Mouse (Mus musculus) cerebellum, adult 2 months (tissue): ENCODE measurements around the gene Map1b. TPM values are rescaled to one million over a fixed set of nuclear protein-coding genes. Genes with fewer than 3 reads are reported as not detected.

Experiments used
- DNase-seq, 2 experiments: peaks; one replicate each; pipeline ENCODE4 v3.0.0; 2021
- H3K27ac ChIP-seq: fragments of 200-500 bp; 2 replicates; pipeline ENCODE4 v1.5.1; 2012; ENCODE audit warnings: low read length, control low read depth, inconsistent platforms; ENCODE audit not compliant: insufficient read depth
- H3K27me3 ChIP-seq: fragments of 200-500 bp; 2 replicates; pipeline ENCODE4 v1.6.1; 2012; ENCODE audit warnings: inconsistent platforms, mild to moderate bottlenecking, low read length, moderate library complexity; ENCODE audit not compliant: control insufficient read depth, insufficient read depth
- H3K4me1 ChIP-seq: fragments of 200-500 bp; 2 replicates; pipeline ENCODE4 v1.6.1; 2011; ENCODE audit warnings: low read length; ENCODE audit not compliant: control insufficient read depth, insufficient read depth
- H3K4me3 ChIP-seq: fragments of 200-500 bp; replicated peaks from 2 replicates; pipeline ENCODE3; 2011; ENCODE audit warnings: mild to moderate bottlenecking, low read depth, low read length, control low read depth; ENCODE audit not compliant: insufficient read depth
- CTCF ChIP-seq: fragments of 200-500 bp; IDR thresholded peaks from 2 replicates; pipeline ENCODE4 v1.5.1; 2011; ENCODE audit warnings: low read depth, mild to moderate bottlenecking, control low read depth, low read length, moderate library complexity, borderline replicate concordance; ENCODE audit not compliant: insufficient read depth
- POLR2A ChIP-seq: fragments of 200-500 bp; IDR thresholded peaks from 2 replicates; pipeline ENCODE4 v1.6.1; 2011; ENCODE audit warnings: low read length, control low read depth, borderline replicate concordance; ENCODE audit not compliant: insufficient read depth
- WGBS: fragments of 180-500 bp; shearing (Covaris S2); methylation state at CpG from one replicate; pipeline ENCODE4 v1.1.7; 2018; 5-methylcytosine and 5-hydroxymethylcytosine counted together
- polyA plus RNA-seq: library from polyadenylated mRNA; depleted of rRNA; stranded (reverse); fragments of >200 nt; gene quantifications from 2 replicates; pipeline ENCODE4 v1.2.3, GENCODE M21; 2012; rRNA removed

Gene Map1b
- polyA plus RNA-seq, 1 experiment, result 166 TPM

GRCm38 (mm10) chr13:99373684-99374083, 142.7 kb downstream of the Map1b start:
- 90% methylated on average over 7 of the region's 7 CpGs for WGBS
- H3K27me3 ChIP-seq, result no peaks in the 10 kb centered on the region
- TF ChIP-seq POLR2A, result no peak
- no peak for TF ChIP-seq CTCF
- no peak for DNase-seq
- H3K27ac ChIP-seq, result no peak overlapping the region
- no peak overlapping the region for H3K4me3 ChIP-seq
- H3K4me1 ChIP-seq, result peaks cover 12% of the 10 kb centered on the region; the same call in 1 of the 2 replicates

Other genes starting within 250 kb of the Map1b start
- gene Ptcd2, start 171.8 kb downstream of the Map1b start, polyA plus RNA-seq, result 37.6 and 38.5 TPM in 2 replicates
- 36.8 and 38.5 TPM in 2 replicates for gene Mrps27, start 171.8 kb downstream of the Map1b start, polyA plus RNA-seq